Mouse (Mus musculus): ENCODE data around the gene Foxf1.
A peak's percentile ranks its signal among the peaks of the same experiment; 100 is the strongest.

Foxf1 gene

DNA sequence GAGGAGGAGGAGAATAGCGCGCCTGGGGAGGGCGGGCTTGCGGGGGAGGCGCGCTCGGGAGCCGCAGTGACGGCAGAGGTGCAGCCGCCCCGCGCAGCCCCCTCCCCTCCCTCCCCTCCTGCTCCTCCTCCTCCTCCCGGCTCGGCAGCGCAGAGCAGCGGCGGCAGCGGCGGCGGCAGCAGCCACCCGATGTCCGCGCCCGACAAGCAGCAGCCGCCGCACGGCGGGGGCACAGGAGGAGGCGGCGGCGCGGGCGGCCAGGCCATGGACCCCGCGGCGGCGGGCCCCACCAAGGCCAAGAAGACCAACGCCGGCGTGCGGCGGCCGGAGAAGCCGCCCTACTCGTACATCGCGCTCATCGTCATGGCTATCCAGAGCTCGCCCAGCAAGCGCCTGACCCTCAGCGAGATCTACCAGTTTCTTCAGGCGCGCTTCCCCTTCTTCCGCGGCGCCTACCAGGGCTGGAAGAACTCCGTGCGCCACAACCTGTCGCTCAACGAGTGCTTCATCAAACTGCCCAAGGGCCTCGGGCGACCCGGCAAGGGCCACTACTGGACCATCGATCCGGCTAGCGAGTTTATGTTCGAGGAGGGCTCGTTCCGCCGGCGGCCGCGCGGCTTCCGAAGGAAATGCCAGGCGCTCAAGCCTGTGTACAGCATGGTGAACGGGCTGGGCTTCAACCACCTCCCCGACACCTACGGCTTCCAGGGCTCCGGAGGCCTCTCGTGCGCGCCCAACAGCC, at the start of gene Foxf1:
TSS of gene Foxf1 (plus strand) at position 177 of the 742 bp plus-strand sequence.
- no peak for DNase-seq (ENCODE audit: low spot score in 2 of 2)

DNA sequence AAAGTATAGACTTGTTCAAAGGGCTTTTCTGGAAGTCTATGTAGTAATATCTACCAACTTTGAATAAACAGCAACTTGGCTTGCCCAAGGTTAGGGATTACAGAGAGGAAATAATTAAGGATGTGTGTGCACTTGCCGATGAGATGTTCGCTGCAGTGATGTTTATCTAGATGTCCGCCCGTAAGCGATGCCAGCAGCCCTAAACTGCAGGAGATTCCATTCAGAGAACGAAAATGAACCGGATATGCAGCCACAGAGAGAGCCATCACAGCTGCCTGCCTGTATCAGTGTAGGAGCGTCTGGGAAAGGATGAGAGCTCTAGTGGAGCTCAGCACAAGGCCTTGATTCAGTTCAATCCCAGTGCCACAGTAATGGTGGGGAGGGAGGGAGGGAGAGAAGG, 48.6 kb upstream of the Foxf1 start:
- DNase-seq (ENCODE audit: low spot score in 2 of 2): no peak

DNA sequence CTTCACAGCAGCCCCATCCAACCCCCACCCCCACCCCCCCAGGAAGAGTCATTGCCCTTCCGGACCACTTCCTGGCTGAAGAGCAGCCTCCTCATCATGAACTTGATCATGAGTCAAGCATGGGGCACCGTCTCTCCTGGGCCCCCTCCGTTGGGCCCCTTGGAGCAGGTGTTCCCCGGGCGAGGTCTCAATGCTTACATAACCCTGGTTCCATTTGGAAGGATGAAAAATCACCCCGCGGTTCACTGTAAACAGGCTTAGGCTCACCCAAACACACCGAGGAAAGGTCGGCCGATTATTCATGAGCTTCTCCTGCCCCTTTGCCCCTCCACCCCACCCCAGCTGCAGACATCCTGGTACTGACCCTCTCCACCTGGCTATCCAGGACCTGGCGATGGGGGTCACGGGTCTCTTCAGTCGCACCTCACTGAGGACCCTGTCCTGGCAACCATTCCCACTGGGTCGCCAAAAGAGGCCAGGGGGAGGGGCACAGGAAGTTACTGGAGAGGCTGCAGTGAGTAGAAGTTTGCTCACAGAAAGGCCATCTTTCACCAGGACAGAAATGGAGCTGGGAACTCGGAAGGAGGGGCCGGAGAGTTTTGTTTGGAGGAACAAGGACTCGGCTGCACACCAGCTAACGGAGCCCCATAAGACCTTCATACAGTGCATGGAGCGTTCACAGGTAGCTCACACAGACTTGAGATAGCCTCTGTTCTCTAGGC, 40.3 kb upstream of the Foxf1 start:
- no peak for DNase-seq (ENCODE audit: low spot score in 2 of 2)

DNA sequence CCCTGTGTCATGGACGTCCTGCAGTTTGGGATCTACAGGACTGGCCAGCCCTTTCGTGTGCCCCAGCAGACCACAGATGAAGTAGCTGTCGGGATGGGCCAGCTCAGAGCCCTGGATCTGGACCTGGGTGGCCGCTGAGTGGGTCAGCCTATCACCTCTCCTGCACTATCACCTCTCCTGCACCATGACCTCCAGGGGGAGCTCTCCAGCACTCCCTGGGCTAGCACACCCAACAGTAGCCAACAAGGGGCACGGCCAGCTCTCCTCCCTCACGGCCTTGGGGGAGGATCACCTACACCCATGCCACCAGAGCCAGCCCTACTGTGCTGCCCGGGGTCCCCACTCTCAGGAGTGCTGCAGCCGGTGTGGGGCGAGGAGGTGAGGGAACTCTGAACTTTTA, 36.7 kb upstream of the Foxf1 start:
- DNase-seq (ENCODE audit: low spot score in 2 of 2): peak in 1 of 2 experiments; percentile 3

DNA sequence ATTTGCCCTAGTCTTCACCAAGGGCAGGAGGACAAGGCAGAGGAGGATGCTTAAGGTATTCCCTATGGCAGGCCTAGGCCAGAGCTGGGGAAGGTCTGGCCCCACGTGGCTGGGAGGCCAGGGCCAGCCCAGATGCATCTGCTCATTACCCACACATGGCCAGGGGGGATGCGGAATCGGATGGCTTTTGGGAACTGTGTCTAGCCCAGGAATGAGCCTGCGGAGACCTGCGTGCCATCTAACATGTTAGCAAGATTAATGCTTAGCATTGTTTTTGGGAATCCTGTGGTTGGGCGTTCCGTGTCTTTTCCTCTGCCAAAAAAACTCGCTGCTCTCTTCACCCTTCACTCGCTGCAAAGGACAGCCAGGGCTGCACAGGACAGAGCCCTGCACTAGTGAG, 26.1 kb upstream of the Foxf1 start:
- DNase-seq (ENCODE audit: low spot score in 2 of 2): no peak

DNA sequence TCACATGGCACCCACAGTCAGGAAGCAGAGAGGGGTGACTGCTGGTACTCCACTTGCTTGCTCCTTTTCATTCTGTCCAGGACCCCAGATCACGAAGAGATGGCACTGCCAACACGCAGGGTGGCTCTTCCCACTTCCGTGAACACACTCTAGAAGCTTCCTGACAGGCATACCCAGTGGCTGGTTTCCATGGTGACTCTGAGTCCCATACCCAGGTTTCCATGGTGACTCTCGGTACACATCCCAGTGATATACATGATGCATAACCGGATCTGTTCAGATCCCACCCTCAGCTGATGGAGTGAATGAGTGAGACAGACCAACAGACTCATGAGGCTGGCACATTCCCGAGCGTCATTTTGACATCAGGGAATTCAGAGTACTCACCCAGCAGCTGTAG, 25.1 kb upstream of the Foxf1 start:
- no peak for DNase-seq (ENCODE audit: low spot score in 2 of 2)

DNA sequence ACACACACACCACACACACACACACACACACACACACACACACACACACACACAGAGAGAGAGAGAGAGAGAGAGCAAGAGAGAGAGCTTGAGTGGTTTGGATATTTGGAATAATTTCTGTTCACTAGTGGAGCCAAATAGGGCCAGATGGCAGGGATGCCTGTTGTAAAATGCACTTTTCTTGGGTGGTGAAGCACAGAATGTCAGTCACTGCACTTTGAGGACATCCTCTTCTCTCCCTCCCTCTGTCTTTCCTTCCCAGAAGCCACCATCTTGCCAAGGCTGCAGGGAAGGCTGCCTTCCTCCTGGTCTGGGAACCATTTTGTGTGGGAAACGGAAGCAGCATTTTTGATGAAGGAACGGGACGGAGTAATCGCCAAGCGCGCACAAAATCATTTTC, 21.7 kb upstream of the Foxf1 start:
- DNase-seq (ENCODE audit: low spot score in 2 of 2): no peak

DNA sequence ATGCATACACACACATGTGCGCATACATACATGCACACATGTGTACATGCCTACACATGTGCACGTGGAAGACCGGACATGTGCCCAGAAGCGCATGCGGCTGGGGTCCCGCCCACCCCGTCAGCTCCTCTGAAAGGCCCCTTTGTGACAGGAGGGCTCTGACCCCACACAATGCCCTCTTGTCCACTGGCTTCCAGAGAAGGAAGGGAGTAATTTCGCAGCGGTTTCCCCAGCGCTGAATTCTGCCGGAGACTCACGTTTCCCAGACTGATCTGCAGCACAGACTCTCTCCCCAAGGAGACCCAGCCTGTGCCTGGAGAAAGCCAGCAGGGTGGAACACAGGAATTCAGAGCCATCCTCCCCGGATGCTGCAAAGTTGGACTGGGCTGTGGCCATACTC, 20.5 kb upstream of the Foxf1 start:
- no peak for DNase-seq (ENCODE audit: low spot score in 2 of 2)

DNA sequence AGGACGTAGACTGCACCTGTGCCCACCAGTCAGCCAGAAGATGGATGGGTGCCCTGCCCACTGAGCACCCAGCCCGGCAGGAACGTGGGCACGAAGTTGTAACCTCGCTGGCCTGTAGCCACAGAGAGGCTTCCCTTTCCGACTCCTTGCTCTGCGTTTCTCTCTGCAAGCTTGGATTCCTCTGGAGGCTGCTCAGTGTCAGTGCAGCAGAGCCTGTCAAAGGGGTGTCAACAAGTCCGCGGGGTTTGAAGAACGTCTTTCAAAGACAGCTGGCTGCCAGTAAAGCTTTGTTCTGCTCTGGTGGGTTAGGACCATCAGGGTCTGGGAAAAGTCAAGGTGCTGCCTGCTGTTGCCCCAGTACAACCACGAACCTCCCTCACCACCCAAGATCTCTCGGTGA, 12.7 kb upstream of the Foxf1 start:
- DNase-seq (ENCODE audit: low spot score in 2 of 2): no peak

DNA sequence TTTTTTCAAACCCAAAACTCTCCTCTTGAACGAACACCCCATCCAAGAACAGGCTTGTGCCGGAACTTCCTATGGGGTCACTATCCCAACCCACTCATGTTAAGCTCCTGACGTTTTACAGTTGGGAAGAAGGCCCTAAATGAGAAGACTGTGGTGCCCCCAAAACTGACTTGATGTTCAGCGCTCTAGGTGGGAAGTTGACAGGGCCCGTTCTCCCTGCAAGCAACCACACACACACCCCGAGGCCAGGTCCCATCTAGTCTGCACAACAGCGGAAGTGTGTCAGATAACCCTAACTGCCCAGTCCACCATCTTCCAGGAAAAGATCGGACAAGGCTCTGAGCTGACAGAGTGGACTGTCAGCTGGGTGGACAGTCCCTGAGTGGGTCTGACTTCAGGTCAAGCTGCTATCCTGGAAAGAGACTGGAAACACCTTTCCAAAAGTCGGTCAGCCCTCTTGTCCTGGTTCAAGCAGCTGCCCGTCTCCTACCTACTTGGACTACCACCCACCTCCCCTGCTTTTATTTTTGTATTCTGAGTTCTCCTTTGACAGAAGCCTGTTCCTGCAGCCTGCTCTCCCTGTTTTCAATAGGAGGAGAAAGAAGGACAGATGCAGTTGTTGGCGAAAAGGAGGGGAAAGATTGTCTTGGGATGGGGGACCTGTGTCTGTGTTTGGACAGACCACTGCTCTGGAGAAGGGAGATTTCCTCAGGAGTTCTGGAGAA, 11.6 kb upstream of the Foxf1 start:
- no peak for DNase-seq (ENCODE audit: low spot score in 2 of 2)

DNA sequence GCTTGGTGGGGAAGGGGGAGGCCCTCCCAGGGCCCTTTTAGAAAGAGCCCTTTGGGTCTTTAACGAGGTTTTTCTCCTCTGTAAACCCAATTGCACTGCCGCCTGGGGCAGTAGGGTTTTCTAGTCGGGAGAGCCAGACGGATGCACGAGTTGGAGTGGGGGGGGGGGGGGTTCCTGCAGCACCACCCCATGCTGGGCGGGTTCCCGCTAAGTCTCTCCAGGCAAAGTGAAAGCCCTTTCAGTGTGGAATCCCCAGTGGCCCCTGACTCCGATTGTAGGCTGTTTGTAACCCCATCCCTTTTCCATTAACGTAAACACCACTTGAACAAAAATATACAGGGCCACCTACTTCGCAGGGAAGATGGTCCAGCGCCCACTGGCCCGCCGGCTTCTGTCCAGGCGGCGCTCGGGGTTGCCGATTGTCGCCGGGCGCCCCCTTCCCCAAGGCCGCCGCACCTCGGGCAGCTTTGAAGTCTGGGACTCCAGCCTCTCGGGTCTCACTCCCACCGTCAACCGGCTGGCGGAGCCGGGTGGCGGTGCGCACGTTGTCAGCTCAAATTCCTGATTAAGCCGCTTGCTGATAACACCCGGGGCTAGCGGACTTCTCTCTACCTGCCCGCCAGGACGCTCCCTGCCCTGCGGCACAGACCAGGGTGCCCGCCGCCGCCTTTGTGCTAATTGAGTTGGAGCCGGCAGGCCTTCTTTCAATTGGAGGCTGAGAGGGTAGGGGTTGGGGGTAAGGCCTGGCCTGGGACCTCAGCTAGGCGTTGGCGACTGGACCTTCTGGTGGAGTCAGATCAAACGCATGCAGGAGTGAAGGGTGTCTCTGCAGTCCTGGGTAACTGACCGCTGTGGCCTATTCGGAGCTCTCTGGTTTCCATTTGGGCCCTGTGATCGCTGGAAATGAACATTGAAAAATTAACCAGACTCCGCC, 10.7 kb upstream of the Foxf1 start:
- DNase-seq (ENCODE audit: low spot score in 2 of 2): no peak

DNA sequence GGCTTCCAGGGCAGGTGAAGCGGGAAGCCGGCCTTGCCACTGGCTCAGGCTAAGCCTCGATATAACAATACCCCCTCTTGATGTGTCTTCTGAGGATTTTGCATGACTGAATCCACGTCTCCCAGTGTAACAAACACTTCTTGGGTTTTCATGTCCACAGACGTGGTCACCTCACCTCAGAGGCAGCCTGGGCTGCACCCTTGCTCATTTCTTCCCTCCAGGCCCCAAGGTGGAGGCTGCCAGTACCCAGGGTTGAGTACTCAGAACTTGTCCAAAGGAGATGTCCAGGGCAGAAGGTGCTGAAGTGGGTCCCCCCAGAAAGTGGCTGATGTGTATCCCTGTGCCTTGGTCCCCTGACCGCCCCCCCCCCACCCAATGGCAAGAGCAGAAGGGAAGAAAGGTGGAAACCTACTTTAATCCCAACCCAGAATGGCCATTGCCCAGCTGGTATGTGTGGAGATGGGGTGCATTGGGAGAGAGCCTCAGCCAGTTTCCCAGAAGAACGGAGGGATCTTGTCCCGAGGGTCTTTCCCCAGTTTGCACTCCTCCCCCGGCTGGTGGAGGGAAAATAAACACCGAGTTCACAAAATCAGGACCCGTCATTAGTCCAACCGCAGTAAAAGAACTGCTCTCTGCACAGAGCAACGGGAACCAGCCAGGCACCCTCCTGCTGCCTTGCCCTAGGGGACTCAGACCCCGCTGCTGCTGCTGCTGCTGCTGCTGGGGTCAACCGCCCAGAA, 9.9 kb upstream of the Foxf1 start:
- DNase-seq (ENCODE audit: low spot score in 2 of 2): no peak

DNA sequence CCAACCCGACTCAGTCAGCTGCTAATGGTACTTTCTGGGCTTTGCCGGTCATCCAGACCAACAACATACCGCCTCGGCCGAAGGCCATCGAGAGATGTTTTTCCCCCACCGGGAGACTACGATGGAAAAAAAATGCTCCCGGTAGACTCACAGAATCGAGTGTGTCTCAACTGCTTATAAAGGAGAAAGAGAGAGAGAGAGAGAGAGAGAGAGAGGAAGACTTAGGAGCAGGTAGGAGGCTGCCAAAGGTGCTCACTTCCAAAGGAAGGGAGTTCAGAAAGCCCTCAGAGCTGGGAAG, 9.4 kb upstream of the Foxf1 start:
- DNase-seq (ENCODE audit: low spot score in 2 of 2): no peak

DNA sequence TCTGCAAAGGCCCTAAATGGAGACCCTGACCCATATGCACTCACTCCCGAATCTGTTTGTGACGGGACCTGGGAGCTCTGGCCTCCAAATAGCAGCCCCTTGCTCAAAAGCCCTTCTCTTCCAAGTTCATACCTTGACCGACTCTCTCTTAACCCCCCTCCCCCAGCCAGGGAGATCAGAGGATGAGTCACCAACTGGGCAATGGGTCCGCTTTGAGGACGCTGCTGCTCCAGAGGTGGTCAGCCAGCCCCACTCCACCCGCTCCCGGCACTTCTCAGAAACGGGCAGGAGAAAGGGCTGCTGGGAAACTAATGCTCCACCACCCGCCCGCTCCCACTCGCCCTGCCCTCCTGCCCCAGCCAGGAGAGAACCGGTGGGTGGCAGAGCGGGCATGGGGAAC, 8.2 kb upstream of the Foxf1 start:
- DNase-seq (ENCODE audit: low spot score in 2 of 2): no peak

DNA sequence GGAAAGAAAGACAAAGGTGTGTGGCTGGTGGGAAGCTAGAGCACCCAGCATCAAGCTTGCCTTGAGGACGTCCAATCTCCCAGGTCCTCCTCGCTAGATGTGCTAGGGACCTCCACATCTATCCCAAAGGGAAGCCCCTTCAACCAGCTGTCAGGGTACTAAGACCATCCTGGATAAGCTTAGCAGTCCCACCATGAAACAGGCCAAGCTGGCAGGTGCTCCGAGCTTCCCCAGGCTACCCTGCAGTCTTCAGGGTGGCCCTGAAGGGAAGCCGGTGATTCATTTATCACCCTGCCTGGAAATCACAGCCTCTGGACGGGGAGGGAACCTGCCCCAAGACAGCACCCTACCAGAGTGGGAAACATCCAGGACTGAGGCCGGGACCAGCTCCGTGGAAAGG, 7.6 kb upstream of the Foxf1 start:
- DNase-seq (ENCODE audit: low spot score in 2 of 2): no peak

DNA sequence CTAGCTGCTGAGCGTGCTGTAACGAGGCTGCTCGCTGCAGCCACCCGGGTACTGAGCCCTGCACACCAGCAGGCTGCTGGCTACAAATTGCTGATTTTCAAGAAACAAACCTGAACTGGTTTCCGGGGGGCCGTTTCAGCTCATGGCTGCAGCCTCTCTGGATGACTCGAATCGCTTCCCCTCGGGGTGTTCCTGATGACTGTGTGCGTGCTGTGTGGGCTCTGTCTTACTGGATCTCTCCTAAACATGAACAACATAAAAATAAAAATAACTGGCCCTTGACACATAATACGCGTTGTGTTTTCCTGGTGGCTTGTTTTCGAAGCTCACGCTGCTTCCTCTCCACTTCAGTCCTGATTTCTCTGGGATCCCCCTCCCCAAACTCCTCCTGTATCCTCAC, 5.5 kb upstream of the Foxf1 start:
- no peak for DNase-seq (ENCODE audit: low spot score in 2 of 2)

DNA sequence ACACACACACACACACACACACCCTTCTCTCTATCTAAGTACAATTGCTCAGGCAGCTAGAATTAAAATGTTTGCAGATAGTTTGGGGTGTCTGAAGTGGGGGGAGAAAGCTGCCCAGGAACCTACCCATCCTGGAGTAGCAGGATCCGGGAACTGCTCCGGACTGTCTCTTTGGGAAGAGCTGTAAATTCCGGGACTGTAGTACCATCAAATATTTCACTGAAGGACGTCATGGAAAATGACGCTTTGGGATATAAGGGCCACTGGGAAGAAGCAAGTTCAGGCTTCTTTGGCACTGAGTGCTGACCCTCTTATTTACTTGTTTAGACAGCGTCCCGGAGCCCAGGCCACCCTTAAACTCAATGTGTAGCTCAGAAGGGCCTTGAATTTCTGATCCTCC, 5.0 kb upstream of the Foxf1 start:
- DNase-seq (ENCODE audit: low spot score in 2 of 2): no peak

DNA sequence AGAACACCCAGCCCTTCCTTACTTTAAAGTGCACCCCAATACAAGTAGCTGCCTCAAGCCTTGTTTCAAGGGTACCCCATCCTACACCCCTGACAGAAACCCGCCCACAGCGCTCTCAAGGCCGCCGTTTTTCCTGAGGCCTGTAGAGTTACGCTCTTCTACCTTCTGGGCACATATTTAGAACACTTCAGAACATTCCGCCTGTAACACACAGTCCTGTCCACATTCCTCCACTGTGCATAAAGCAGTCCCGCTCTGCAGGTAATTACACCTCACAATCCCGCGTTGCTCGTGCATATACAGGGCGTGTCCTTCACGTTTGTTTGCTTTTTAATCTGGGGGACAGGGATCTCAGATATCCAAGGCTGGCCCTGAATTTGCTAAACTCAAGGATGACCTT, 4.2 kb upstream of the Foxf1 start:
- DNase-seq (ENCODE audit: low spot score in 2 of 2): no peak

DNA sequence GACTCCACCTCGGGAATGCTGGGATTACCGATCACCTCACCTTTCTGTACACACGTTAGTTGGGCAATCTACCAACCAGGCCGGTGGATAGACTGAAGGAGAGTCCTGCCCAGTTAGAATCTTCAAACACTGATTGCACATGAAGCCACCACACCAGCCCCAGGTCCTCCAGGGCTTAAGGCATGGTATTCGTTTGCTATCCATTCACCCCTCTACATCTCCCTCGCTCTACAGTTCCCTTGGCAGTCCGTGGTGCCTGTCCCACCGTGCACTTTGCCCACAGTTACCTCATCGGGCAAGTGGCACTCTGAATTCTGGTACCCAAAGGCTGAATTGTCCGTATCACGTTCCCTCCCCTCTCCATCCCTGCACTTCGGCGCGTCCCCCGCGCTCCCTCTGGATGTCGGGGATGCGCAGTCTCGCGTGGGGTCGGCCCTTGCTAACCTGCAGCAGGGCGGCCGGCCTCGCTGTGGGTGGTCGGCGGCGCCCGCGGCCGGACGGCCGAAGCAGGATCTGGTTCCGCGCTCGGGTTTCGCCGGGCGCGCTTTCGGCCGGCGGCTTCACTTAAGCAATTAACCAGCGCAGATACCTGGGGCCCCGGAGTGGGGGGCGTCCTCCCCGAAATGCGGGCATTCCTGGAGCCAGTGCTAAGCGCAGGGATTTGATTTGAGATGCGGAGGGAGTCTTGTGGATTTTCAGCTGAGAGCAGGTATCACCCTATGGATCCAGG, 3.7 kb upstream of the Foxf1 start:
- no peak for DNase-seq (ENCODE audit: low spot score in 2 of 2)

DNA sequence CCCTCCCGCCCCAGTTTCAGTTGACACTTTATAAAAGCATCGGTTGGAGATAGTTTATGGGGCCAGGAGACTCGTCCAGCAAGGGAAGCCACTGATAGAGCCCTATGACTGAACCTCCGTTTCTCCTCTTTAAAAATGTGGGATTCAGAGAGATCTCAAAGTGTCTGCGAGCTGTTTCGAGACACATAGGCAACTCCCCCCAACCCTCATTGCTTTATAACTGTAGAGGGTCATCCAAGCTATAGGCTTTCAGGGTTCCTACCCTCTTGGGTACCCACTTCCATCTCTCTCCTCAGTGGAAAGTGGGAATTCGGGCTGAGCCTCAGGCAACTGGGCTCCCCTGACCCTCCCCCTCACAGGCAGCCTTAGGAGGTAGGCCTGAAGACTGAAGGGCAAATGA, 2.8 kb upstream of the Foxf1 start:
- no peak for DNase-seq (ENCODE audit: low spot score in 2 of 2)
